Mouse (Mus musculus) CH12F3 (cell line): ENCODE results near the gene Tmc3.

Experiments used
- in situ Hi-C: fragments of 300-500 bp; cut with MboI; formaldehyde crosslinking; loops from 2 replicates; pipeline ENCODE4 v1.14.3; 2020; ENCODE audit warnings: low sequenced_read_pairs

The Tmc3 gene

DNA sequence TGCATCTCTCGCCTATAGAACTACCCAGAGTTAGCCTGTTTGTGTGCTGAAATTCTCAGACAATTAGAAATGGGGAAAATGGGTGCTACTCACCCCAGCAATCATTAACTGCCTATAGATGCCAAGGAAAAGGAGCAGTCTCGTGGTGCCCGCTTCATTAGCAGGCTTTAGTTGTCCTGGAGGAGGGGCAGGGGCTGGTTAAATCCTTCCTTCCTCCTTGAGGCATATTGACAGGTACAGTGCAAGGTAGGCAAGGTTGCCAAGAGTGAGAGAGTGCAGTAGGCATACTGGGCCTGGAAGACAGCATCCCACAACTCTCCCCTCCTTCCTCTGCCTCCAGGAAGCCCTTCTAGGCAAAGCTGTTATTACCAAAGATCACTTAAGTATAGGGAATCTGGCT is 9.3 kb downstream of the Tmc3 start:
- in situ Hi-C loops: no loop called here

DNA sequence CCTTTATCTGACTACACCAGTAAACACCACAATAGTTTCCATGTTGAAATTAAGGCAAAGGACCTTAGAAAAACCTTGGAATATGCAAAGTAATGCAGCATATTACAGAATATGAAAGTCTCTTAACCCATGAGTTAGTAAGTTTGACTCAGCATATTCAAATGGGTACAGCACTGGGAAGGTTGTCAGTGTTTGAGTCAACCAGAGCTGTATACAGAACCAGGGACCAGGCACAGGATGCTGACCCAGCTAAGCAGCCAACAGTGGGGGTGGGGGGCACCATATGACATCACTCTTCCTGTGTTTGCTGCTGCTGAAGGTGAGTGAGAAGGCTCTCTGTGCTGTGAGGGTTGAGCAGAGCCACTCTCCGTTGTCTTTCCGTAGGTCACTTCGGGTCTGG is 12.3 kb downstream of the Tmc3 start:
- in situ Hi-C loops: no loop called here

DNA sequence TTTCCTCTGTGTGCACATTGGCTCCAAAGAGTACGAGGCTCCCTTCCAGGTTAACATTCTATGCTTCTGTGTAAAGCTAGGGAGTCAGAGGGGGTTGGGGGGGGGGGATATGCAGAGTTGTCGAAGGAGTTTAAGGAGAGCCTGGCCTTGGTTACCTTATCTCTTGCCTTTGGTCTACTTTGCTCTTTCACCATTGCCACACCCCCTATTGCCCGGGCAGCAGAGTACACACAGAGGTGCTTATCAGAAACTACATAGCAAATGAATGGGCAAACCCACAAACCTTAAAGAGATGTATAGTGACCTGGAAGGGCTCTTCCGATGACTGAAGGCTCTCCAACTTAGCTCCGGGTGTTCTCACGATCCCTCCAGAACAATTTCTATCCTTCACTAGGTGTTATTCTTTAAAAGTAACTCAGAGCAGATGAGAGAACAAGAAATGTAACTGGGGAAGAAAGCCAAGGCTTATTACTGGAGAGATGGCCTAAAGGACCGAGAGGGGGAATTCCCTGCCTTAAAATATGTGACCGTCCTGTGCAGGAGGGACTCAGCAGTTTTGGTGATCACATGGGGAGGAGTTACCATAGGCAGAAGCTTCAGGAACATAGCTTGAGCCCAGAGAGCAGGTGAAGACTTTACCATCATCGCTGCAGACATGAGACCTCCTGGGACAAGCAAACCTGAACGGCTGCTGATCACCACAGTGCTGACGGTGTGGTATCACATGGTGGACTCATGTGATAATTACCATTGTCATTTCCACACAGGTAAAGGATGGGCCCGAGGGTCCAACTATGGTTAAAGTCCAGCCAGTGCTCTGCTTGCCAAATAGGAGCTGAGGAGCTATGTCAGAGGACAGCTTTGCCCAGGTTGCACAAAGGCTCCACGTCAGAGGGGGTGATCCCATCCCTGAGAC is 14.5 kb downstream of the Tmc3 start:
- in situ Hi-C loops: no loop called here

DNA sequence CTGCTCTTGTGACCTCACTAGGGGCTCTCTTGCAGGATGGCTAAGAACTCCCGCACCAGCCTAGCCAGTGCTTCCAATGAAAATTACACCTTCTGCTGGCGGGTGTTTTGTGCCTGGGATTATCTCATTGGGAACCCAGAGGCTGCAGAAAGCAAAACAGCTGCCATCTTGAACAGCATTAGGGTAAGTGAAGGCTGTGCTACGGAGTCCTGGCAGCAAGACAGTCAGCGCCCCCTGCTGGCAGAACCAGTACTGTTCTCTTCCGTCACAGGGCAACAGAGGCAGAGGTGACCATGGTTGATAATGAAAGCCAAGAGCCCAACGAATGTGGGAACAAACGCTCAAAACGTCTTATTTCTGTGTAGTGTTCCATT is 15.2 kb downstream of the Tmc3 start:
- in situ Hi-C loops: no loop called here

DNA sequence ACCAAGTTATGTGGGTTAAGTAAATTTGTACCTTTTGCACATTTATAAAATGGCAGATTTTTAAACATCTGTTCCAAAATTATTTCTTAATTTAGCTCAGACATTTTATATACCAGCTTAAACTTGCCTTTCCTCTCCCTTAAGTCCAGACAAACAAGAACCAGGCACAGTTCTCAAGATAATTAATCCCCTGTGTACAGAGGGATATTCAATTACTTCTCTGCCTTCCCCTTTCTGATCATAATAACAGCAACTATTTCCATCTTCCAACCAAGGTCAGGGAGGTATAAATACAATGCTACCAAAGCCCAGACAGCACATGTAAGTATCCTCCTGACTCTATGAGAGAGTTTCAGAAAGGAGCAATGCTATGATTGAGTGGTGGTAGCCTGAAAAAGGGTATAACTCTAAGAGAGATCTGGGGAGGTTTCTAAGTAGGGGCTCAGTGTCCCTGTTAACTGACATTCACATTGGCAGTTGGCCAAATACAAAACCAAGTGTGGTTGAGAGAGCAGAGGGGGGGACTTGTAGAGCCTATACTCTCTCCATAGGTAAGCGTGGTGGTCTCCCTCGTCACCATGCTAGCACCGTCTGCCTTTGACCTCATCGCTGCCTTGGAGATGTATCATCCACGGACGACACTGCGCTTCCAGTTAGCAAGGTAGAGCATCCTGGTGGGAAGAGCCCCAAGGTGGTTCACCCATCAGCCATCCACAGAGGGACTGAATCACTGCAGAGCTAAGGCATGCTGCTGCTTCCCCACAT is 19.6 kb downstream of the Tmc3 start:
- in situ Hi-C loops: no loop called here

DNA sequence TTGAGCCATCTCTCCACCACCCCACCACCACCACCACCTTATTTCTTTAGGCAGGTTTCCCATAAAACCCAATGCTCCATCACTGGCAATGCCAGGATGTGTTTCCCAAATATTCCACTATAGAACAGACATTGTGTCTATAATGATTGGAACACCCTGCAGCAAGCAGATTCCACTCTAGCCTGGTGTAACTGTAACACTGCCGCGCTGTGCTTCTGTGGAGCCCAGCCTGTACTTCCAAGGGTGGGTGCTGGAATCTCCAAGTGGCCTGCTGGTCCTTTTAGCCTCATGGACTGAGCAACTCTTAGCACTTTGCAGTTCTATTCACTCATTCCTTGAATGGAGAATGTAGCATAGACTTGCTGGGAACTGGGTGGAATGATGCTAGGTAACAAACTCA is 22.1 kb downstream of the Tmc3 start:
- in situ Hi-C loops: no loop called here

DNA sequence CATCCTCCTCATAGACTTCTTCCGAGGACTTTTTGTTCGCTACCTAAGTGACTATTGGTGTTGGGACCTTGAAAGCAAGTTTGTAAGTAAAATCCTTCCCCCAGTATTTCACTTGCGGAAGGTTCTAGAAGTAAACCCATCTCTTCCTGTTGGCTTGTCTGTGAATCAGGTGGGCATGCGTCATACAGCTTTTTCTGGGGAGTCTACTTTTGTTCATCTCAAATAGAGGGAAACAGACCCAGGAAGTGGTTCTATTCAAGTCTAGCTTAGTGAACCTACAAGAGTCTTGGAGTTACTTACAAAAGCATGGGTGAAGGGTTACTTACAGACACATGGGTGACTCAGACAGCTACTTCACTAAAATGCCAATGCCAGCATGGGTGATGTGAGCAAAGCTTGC is 25.2 kb downstream of the Tmc3 start:
- in situ Hi-C loops: no loop called here

DNA sequence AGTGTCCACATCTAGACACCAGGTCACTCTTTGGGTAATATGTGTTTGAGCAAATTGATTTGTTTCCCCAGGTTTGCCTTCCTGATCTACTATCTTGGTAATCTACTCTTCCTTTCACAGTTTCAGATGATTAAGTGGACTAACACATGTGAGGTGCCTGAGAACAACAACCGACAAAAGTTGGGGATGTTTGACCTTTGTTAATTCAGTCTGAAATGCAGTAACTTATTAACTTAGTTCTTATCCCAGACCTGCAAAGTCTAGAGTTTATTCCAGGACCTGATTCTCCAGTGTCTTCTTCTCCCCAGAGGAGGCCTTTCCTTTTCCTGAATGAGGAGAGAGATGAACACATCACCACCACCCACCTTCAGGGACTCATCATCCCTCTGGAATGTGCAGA is 27.2 kb downstream of the Tmc3 start:
- in situ Hi-C loops: no loop called here

DNA sequence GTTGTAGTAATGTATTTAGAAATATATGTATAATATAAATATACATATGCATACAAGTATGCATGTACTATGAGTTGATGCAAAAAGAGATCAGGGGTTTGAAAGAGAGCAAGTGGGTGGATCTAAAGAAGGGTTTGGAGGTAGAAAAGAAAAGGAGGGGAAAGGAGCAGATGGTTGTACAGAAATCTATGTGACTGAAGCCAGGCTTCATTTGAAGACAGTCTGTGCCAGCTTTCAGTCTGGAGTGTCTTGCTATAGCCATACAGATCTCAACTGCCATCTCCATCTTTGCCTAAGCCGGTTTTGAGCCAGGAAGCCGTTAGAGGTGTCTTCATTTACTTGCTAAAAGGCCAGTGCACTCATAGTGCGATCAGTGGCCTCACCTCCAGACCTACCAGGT is 30.5 kb downstream of the Tmc3 start:
- in situ Hi-C loops: no loop called here

DNA sequence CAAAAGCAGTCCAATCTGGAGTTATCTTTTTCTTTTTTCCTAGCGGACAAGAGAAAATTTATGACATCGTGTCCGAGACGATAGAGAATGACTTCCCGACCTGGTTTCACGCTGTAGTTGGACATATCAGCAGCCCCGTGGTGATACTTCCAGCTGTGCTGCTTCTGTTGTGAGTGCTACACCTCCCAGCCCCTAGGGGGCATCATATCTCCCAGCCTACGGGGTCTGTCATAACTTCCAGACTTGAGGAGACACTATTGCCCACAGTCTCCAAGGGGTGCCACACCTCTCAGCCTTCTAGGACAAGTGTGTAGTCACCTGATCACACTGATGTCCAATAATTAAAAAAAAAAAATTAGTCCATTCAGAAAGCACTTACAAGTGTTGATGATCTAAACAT is 31.1 kb downstream of the Tmc3 start:
- in situ Hi-C loops: no loop called here

DNA sequence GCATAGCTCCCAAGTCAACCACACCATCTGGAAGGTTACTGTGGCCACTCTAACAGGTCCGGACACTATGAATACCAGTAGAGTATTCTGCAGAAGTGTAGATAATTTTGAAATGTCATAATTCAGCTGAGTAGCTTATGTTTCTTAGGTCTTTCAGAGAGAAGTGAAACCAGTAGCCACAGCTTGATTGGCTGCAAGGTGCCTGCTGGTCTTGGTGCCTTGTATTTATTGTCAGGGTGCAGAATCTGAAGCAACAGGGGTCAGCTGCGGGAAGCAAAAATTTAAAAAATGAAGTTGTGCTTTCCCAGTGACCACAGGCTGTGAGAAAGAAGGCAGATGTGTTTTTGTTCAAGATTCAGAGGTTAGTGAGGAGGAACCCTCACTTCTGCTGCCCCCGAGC is 31.5 kb downstream of the Tmc3 start:
- in situ Hi-C loops: no loop called here

DNA sequence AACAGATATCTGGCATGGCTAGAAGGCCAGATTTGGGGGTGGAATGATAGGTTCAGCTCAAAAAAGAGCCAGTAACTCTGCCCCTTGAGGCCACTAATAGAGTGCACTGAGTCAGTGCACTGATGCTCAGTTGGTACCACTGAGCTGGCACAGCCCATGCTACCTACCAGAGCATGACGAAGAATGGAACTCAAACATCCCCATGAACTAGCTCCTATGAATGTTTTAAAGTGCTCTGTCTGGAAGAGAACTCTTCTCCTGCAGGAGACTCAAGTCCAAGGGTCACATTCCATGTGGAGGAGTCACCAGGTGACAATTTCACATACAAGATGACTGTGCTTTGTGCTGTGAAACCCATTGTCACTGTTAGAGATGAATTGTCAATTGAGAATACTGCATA is 34.0 kb downstream of the Tmc3 start:
- in situ Hi-C loops: no loop called here

DNA sequence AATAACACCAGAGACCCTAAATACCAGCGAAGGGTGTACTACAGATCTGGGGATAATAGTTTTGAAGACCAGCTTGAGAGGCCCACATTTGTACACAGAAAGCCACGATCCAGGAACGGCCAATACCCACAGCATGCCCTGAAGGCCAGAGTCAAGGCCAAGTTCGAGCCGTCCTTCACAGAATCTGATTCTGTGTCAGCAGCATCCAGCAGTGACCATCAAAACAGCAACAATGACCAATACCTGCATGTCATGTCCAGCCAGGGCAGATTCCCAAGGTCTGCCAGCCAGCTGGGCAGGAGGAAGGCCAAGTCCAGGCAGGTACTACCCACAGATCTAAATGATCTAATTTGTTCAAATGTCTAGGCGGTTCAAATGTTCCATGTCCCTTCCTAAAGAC is 37.9 kb downstream of the Tmc3 start:
- in situ Hi-C loops: no loop called here

DNA sequence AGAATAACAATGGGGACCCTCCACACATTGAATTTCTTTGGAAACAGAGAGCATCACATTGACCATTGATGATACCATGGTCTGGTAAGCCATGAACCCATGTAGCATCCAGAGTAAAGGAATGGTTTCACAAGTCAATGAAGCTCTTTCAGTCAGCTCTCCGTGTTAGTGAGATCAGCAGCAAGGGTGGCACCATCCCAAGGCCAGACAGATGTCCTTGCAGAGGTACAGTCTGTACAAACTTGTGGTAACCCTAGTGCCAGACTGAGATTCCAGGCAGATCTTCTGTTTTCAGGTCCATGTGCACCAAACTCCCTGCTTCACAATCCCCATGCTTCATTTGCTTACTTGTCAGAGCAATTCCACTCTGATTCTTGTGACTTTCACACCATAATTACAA is 39.3 kb downstream of the Tmc3 start:
- in situ Hi-C loops: no loop called here

DNA sequence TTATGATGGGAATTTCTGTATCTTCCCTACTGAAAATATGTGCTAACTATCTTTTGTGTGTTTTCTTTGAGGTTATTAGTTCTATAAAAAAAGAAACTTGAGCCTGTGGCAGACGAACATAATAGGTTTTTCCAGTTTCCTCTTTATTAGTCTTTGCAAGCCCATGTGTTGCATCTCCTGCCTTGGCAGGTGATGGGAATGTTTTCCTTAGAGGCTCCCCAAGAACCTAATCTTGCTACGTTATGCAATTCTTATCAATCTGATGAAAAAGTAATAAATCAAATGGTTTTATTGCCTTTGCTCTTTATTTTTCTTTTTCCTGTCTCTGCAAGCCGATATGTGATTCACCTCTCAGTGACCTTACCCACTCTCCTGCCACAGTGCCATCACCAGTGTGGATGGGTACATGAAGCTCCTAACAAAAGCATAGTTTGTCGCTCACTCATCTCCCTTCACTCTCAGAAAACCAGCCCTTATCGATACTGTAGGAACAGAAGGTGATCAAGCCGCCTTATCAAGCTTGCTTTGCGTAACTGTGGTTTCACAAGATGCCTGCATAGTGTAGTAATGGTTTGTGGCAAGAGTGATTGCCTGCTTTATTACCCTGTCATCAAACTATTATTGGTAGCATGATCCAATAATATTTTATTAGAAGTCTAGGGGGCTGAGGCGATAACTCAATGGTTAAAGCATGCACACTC is 42.0 kb downstream of the Tmc3 start:
- in situ Hi-C loops: no loop called here

DNA sequence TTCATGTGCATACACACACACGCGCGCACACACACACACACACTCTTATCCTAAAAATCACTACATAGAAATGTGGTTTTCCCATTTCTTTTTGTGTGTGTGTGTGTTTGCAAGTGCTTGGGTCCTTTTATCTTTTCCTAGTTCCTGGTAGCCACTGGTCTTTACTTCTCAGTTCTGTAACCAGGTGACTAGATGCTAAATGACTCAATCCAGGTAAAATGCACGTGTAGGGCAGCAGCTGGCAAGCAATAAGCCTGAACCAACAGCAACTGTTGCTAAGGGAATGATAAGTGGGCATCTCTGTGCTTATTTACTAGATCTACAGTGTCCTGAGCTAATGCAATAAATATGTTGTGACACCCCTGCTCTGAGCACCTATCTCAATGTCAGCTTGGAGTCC is 42.6 kb downstream of the Tmc3 start:
- in situ Hi-C loops: no loop called here

DNA sequence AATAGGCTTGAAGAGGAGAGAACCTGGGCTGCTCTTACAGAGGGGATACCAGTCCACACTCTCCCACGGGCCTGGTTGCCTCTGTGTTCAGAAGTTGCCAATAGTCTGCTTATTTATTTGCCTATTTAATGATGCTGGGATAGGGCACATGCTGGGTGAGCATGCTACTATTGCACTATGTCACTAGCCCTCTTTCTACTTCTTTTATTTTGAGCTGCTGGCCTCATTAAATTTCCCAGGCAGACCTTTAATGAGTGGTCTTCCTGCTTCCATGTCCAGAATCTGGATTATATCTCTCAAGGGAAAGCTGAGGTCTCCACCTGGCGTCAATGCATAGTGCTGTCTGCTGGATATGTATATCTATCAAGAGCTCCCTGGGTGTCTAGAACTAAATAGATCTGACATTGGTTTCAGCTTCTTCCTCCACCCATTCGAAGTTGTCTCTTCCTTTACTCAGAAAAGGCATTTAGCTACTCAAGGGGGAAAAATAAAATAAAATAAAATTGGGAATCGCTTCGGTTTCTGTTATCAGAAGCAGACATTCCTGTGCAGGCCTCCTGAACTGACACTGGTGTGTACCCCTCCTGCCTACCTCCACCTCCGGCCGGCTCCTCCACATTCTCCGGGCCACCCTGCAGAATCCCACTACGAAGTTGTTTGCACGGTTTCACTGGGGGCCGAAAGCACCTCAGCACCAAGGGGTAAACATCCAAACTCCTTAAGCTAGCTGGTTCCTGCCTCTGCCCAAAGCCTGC is 46.5 kb downstream of the Tmc3 start:
- in situ Hi-C loops: loop anchor here (10.0 kb wide), 1 partner anchor 66 kb away; no protein-coding TSS in a partner anchor

DNA sequence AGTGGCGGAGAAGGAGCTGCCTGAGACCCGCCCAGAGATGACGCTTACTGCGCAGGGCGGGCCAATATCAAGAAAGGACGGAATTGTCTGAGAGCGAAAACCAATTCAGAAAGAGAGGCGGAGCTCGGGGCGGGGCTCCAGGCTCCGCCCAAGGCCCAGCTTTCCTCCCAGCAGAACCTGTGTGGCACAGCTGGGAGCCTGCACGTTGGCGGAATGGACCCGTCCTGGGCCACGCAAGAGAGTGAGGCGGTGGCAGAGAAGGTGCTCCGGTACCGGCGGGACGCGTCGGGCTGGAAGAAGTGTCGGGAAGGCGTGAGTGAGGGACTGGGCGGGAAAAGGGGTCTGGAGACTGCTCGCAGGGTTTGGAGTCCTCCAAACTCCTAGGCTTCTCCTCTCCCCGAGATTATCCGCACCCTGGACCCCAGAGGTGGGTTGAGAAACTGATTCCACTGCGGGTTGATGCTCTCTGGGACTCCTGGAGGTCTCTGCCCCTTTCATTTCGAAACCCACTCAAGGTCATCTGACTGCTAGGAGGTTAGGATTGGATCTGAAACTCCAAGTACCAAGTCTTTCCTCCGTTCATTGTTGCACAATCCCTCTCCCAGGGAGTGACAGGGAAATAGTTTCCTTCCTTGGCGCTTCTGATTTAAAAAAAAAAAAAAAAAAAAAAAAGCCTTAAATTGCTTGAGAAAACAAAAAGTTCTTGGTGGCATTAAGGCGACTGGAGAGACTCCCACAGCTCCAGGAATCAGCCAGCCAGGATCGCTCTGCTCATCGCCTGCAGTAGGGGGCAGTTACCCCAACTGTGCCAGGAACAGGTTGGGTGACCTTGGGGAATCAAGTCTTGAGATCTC is 47.3 kb downstream of the Tmc3 start, which contains the start of gene Stard5:
Stard5 (plus strand) TSS at position 132 of the 854 bp plus-strand sequence.
- in situ Hi-C loops: loop anchor here (10.0 kb wide), 1 partner anchor 67 kb away; no protein-coding TSS in a partner anchor

DNA sequence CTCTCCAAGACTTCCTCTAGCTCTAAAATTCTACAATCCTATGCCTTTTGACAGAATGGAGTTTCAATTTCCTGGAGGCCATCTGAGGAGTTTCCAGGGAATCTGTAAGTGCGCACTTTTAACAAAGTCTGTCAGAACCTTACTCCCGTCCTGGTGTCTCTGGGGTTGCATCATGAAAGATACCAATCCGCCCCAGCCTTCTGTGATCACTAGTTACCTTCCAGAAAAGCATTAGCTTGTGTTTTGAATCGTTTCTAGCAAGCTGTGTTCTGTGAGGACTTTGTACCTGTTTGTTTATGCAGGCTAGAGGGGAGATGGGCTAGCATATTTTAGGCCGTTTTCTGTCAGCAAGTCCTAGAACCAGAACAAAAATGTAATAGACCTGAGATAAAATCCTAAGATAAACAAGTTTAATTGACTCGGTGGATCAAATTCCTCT is 48.0 kb downstream of the Tmc3 start:
- in situ Hi-C loops: loop anchor here (10.0 kb wide), 1 partner anchor 68 kb away; no protein-coding TSS in a partner anchor

DNA sequence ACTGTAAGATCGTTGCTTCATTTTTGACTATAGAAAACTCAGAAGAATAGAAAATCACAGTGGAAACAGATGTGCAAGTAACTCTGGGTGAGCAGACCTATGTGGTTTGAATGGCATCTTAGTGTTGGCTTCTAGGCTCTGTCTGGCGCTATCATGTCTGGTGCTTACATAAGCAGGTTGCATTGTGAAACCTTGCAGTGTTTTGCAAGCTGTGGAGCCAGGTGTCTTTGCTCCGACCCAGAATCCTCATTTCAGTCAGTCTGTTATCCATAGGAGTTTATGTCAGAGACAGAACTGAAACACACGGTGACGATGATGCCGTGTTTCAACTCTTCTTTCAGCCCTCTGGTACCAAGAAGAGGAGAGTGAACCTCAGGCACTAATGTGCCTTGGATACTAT is 49.1 kb downstream of the Tmc3 start:
- in situ Hi-C loops: loop anchor here (10.0 kb wide), 1 partner anchor 69 kb away; no protein-coding TSS in a partner anchor
